Mouse (Mus musculus): ENCODE measurements around the gene Pde9a. TPM values are rescaled to one million over a fixed set of nuclear protein-coding genes. Genes with fewer than 3 reads are reported as not detected.

The Pde9a gene
- polyA plus RNA-seq, 1 experiment from 2014 or later: 44.1 TPM

- no peaks in the 10 kb centered on the region for H3K9me3 ChIP-seq (ENCODE audit: low read length)
- H3K36me3 ChIP-seq (ENCODE audit: insufficient read depth, low read length): no peaks in the 10 kb centered on the region
- no peak for ATAC-seq
- H3K9ac ChIP-seq (replicated peaks; ENCODE audit: low read depth): no peak overlapping the region
- H3K27me3 ChIP-seq (replicated peaks; ENCODE audit: insufficient read depth, low read length): no peaks in the 10 kb centered on the region
- no peak overlapping the region for H3K27ac ChIP-seq (ENCODE audit: low read length)
- H3K4me2 ChIP-seq (replicated peaks; ENCODE audit: low read depth, low read length): no peak overlapping the region
- no peak overlapping the region for H3K4me3 ChIP-seq (ENCODE audit: low read depth, low read length)
- no peak for DNase-seq (ENCODE audit: low spot score)
- 59% methylated on average over 6 of the region's 6 CpGs for WGBS
- H3K4me1 ChIP-seq (ENCODE audit: insufficient read depth, low read depth, low read length): no peaks in the 10 kb centered on the region
- TF ChIP-seq EP300 (IDR thresholded peaks at IDR 0.05): no peak
- TF ChIP-seq CTCF (IDR thresholded peaks at IDR 0.05): no peak
Observed at GRCm38 (mm10) chr17:31474388-31474787, 88.4 kb downstream of the Pde9a start.

GRCm38 (mm10) chr17:31478606-31479005, 92.6 kb downstream of the Pde9a start:
- Histone ChIP-seq H3K9ac (replicated peaks; ENCODE audit: low read depth) (no peak overlapping the region), H3K27me3 (replicated peaks; ENCODE audit: insufficient read depth, low read length) (no peaks in the 10 kb centered on the region)

DNA sequence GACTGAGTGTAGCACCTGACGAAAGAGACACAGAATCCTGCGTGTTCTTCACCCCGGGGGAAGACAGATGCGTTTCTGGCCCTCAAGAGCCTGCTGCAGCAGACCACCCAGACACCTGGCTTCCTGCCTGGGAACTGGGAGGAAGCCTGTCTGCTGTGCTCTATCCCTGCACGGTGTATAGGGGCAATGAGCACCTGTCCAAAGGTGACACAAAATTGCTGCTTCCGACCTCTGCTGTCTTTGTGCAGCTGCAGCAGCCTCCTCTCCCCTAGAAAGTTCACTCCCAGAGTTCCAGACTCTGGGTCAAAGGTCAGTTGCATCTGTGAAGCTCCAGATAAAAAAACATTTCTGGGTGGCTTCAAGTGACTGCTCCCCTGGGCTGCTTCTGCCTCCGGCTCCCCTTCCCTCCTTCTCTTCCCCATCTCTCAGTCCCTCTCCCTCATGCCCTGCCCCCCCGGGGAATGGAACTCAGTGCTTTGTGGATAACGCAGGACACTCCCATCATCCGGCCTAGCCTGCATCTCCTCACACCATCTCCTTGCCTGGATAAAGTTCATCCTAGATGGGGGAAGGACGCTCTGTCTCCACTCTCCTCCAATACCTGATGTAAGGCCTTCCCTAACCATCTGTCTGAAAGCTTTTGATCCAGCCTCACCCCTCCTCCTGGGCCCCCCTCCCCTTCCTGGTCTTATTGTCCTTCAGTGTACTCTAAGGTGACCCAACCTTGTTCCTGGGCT, 93.3 kb downstream of the Pde9a start:
- Histone ChIP-seq H3K4me3 (ENCODE audit: low read depth, low read length) (no peak overlapping the region), H3K9ac (replicated peaks; ENCODE audit: low read depth) (no peak overlapping the region), H3K9me3 (ENCODE audit: low read length) (no peaks in the 10 kb centered on the region), H3K27ac (ENCODE audit: low read length) (no peak overlapping the region), H3K4me1 (ENCODE audit: insufficient read depth, low read depth, low read length) (no peaks in the 10 kb centered on the region), H3K36me3 (ENCODE audit: insufficient read depth, low read length) (no peaks in the 10 kb centered on the region), H3K4me2 (replicated peaks; ENCODE audit: low read depth, low read length) (no peak overlapping the region), H3K27me3 (replicated peaks; ENCODE audit: insufficient read depth, low read length) (no peaks in the 10 kb centered on the region)
- WGBS: 44% methylated on average over 11 of the region's 11 CpGs
- DNase-seq (ENCODE audit: low spot score) (no peak), ATAC-seq (no peak)
- no peak for TF ChIP-seq CTCF (IDR thresholded peaks at IDR 0.05)
- TF ChIP-seq EP300 (IDR thresholded peaks at IDR 0.05): no peak

More at GRCm38 (mm10) chr17:31478606-31479005, 92.6 kb downstream of the Pde9a start:
- H3K4me3 ChIP-seq (ENCODE audit: low read depth, low read length): no peak overlapping the region
- H3K4me2 ChIP-seq (replicated peaks; ENCODE audit: low read depth, low read length): no peak overlapping the region
- DNase-seq (ENCODE audit: low spot score): no peak
- WGBS: 72% methylated on average over 7 of the region's 7 CpGs
- H3K36me3 ChIP-seq (ENCODE audit: insufficient read depth, low read length): no peaks in the 10 kb centered on the region
- H3K9me3 ChIP-seq (ENCODE audit: low read length): no peaks in the 10 kb centered on the region
- H3K4me1 ChIP-seq (ENCODE audit: insufficient read depth, low read depth, low read length): no peaks in the 10 kb centered on the region
- TF ChIP-seq CTCF (IDR thresholded peaks at IDR 0.05) (no peak), EP300 (IDR thresholded peaks at IDR 0.05) (no peak)
- ATAC-seq: no peak
- no peak overlapping the region for H3K27ac ChIP-seq (ENCODE audit: low read length)

- H3K27me3 ChIP-seq (replicated peaks; ENCODE audit: insufficient read depth, low read length): no peaks in the 10 kb centered on the region
- DNase-seq (ENCODE audit: low spot score) (no peak), ATAC-seq (no peak)
- H3K4me2 ChIP-seq (replicated peaks; ENCODE audit: low read depth, low read length): no peak overlapping the region
- no peaks in the 10 kb centered on the region for H3K36me3 ChIP-seq (ENCODE audit: insufficient read depth, low read length)
- TF ChIP-seq CTCF (IDR thresholded peaks at IDR 0.05) (no peak), EP300 (IDR thresholded peaks at IDR 0.05) (no peak)
- H3K4me1 ChIP-seq (ENCODE audit: insufficient read depth, low read depth, low read length): no peaks in the 10 kb centered on the region
- WGBS: 78% methylated on average over 10 of the region's 10 CpGs
- no peak overlapping the region for H3K9ac ChIP-seq (replicated peaks; ENCODE audit: low read depth)
- no peaks in the 10 kb centered on the region for H3K9me3 ChIP-seq (ENCODE audit: low read length)
- no peak overlapping the region for H3K4me3 ChIP-seq (ENCODE audit: low read depth, low read length)
- no peak overlapping the region for H3K27ac ChIP-seq (ENCODE audit: low read length)
Observed at GRCm38 (mm10) chr17:31486616-31487198, 100.7 kb downstream of the Pde9a start.

- Histone ChIP-seq H3K9me3 (ENCODE audit: low read length) (no peaks in the 10 kb centered on the region), H3K27ac (ENCODE audit: low read length) (no peak overlapping the region), H3K4me3 (ENCODE audit: low read depth, low read length) (no peak overlapping the region), H3K36me3 (ENCODE audit: insufficient read depth, low read length) (no peaks in the 10 kb centered on the region), H3K4me1 (ENCODE audit: insufficient read depth, low read depth, low read length) (no peaks in the 10 kb centered on the region), H3K27me3 (replicated peaks; ENCODE audit: insufficient read depth, low read length) (no peaks in the 10 kb centered on the region), H3K4me2 (replicated peaks; ENCODE audit: low read depth, low read length) (no peak overlapping the region), H3K9ac (replicated peaks; ENCODE audit: low read depth) (no peak overlapping the region)
- ATAC-seq: no peak
- TF ChIP-seq CTCF (IDR thresholded peaks at IDR 0.05): no peak
- no peak for TF ChIP-seq EP300 (IDR thresholded peaks at IDR 0.05)
- DNase-seq (ENCODE audit: low spot score): no peak
- 33% methylated on average over 6 of the region's 6 CpGs for whole genome bisulfite sequencing
Observed at GRCm38 (mm10) chr17:31487433-31488060, 101.5 kb downstream of the Pde9a start.

DNA sequence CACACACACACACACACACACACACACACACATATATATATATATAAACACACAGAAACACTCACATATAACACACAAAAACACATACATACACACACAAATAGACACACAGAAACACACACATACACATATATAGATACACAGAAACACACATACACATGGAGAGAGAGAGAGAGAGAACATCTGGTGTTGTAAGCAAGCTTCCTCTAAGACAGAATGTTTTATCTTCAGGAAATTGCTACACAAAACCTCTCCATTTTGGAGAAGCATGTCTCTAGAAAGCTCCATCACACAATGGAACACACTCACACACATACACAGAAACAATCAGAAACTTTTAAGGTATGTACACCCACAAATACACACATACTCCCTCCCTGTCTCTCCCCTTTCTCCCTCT, 105.3 kb downstream of the Pde9a start:
- no peak for DNase-seq (ENCODE audit: low spot score)
- Histone ChIP-seq H3K36me3 (ENCODE audit: insufficient read depth, low read length) (peaks cover 5% of the 10 kb centered on the region; the same call in 1 of the 2 replicates), H3K4me2 (replicated peaks; ENCODE audit: low read depth, low read length) (no peak overlapping the region), H3K27me3 (replicated peaks; ENCODE audit: insufficient read depth, low read length) (no peaks in the 10 kb centered on the region), H3K9me3 (ENCODE audit: low read length) (no peaks in the 10 kb centered on the region), H3K9ac (replicated peaks; ENCODE audit: low read depth) (no peak overlapping the region), H3K27ac (ENCODE audit: low read length) (no peak overlapping the region), H3K4me1 (ENCODE audit: insufficient read depth, low read depth, low read length) (no peaks in the 10 kb centered on the region), H3K4me3 (ENCODE audit: low read depth, low read length) (no peak overlapping the region)
- no peak for ATAC-seq
- TF ChIP-seq CTCF (IDR thresholded peaks at IDR 0.05) (no peak), EP300 (IDR thresholded peaks at IDR 0.05) (no peak)

Measured in lung, postnatal 0 days (tissue).